Mouse (Mus musculus) heart, embryonic 16.5 days (tissue): ENCODE data around the gene Snrnp25. TPM values are rescaled to one million over a fixed set of nuclear protein-coding genes. Genes with fewer than 3 reads are reported as not detected.

Experiments used
- ATAC-seq: fragments of 200-750 bp; cut with Nextera tagmentation; replicated peaks from 2 replicates; pipeline ENCODE4 v1.8.0; 2017; ENCODE audit warnings: moderate number of reproducible peaks; ENCODE audit not compliant: insufficient read depth, low FRiP score; ENCODE audit errors: extremely low read depth
- H3K27ac ChIP-seq: fragments of 300-500 bp; sonication (generic); 2 replicates; pipeline ENCODE4 v1.5.1; 2014; ENCODE audit warnings: mild to moderate bottlenecking, low read length, control low read depth, moderate library complexity
- H3K27me3 ChIP-seq: fragments of 300-500 bp; sonication (generic); 2 replicates; pipeline ENCODE4 v1.6.1; 2014; ENCODE audit warnings: low read length, mixed read lengths; ENCODE audit not compliant: control insufficient read depth, insufficient read depth
- H3K36me3 ChIP-seq: fragments of 300-500 bp; sonication (generic); 2 replicates; pipeline ENCODE4 v1.6.1; 2014; ENCODE audit not compliant: control insufficient read depth, insufficient read depth
- H3K4me1 ChIP-seq: fragments of 300-500 bp; sonication (generic); 2 replicates; pipeline ENCODE4 v1.6.1; 2014; ENCODE audit warnings: low read length, mixed read lengths; ENCODE audit not compliant: control insufficient read depth, insufficient read depth
- H3K4me2 ChIP-seq: fragments of 300-500 bp; sonication (generic); 2 replicates; pipeline ENCODE4 v1.6.1; 2014; ENCODE audit warnings: low read depth, mild to moderate bottlenecking, control low read depth, low read length
- H3K4me3 ChIP-seq: fragments of 300-500 bp; sonication (generic); 2 replicates; pipeline ENCODE4 v1.5.1; 2014; ENCODE audit warnings: mild to moderate bottlenecking, control low read depth, low read length
- H3K9ac ChIP-seq: fragments of 300-500 bp; sonication (generic); 2 replicates; pipeline ENCODE4 v1.6.1; 2014; ENCODE audit warnings: low read length, control low read depth
- H3K9me3 ChIP-seq: fragments of 300-500 bp; sonication (generic); replicated peaks from 2 replicates; pipeline ENCODE4 v1.6.1; 2016; ENCODE audit warnings: low read length; ENCODE audit not compliant: control insufficient read depth
- WGBS: fragments of 180-500 bp; shearing (Covaris S2); extraction: QIAGEN DNeasy Blood & Tissue Kit; methylation state at CpG from one replicate; pipeline ENCODE4 v1.1.7; 2014; 5-methylcytosine and 5-hydroxymethylcytosine counted together
- polyA plus RNA-seq: library from polyadenylated mRNA; unstranded; fragments of >200 nt; fragmentation: Nextera tagmentation; extraction: Ambion mirVana; gene quantifications from 2 replicates; pipeline ENCODE4 v1.2.1, GENCODE M21; 2015

Gene Snrnp25
- polyA plus RNA-seq, 1 experiment from 2014 or later = 50.9 TPM

DNA sequence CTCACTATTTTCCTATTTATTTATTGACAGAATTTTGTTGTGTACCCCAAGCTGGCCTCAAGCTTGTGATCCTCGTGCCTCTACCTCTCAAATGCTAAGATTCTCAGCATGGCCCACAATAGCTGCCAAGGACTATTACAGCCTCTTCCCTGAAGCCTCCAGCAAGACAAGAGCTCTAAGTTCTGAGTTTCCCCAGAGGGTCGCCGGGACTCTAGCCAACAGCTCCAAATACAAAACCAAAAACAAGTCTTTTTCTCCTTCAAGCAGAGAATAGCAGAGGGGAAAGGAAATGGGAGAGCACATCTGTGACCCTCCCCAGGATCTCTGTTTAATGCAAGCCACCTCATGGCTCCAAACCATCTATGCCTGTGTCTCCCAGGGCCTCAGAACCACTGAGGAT is 38.8 kb downstream of the Snrnp25 start:
- no peaks in the 10 kb centered on the region for H3K27me3 ChIP-seq
- no peak for ATAC-seq
- WGBS = 74% methylated on average over 3 of the region's 3 CpGs
- H3K36me3 ChIP-seq = peaks cover 10% of the 10 kb centered on the region; the same call in 1 of the 2 replicates
- H3K9me3 ChIP-seq = no peaks in the 10 kb centered on the region
- peak overlapping the region; percentile 15 for H3K27ac ChIP-seq
- H3K4me3 ChIP-seq = no peak overlapping the region
- no peak overlapping the region for H3K9ac ChIP-seq
- H3K4me2 ChIP-seq = no peak overlapping the region
- peaks cover 8% of the 10 kb centered on the region; the same call in 1 of the 2 replicates for H3K4me1 ChIP-seq

DNA sequence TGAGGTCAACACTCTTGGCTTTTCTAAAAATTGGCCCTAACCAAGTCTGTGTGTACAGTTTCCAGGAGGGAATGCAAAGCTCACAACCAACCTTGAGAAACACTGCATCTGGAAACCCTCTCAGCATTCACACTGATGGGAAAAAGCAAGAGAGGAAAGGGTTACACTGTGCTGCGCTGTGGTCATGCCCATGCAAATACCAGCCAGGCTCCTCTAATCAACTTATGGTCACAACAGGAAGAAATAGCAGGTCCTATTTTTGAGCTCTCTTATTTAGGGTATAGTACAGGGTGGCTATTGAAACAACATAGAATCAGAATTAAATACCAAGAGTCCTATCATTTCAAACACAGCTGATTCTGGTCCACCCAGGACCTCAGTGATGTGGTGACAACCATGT is 39.4 kb downstream of the Snrnp25 start:
- H3K9me3 ChIP-seq = no peaks in the 10 kb centered on the region
- no peak overlapping the region for H3K4me3 ChIP-seq
- H3K4me1 ChIP-seq = peaks cover 8% of the 10 kb centered on the region; the same call in 1 of the 2 replicates
- no peaks in the 10 kb centered on the region for H3K27me3 ChIP-seq
- no peak overlapping the region for H3K9ac ChIP-seq
- 83% methylated on average over 1 of the region's 1 CpGs for WGBS
- H3K36me3 ChIP-seq = peaks cover 15% of the 10 kb centered on the region
- no peak overlapping the region for H3K4me2 ChIP-seq
- ATAC-seq = no peak
- H3K27ac ChIP-seq = peak overlapping the region; percentile 15; the same call in 1 of the 2 replicates

DNA sequence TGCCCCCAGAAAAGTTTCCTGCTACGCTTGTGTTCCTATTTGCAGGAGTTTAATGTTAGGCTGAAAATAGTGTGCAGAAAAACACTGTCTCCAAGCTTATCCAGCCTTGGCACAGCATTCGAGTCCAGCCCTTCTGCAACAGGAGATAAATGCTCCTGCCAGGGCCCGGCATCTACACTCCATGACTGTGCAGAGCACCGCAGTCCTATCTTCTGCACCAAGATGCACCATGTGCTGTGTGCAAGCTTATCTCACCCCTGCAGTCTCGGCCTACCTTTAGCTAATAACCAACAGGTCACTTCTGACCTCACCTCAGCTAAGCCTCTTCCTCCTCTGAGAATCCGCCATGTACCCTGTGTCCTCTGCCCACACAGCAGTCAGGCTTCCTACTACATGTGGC is 40.4 kb downstream of the Snrnp25 start:
- H3K4me2 ChIP-seq = no peak overlapping the region
- no peaks in the 10 kb centered on the region for H3K9me3 ChIP-seq
- H3K9ac ChIP-seq = no peak overlapping the region
- no peak for ATAC-seq
- H3K27ac ChIP-seq = no peak overlapping the region
- 90% methylated on average over 6 of the region's 6 CpGs for WGBS
- no peaks in the 10 kb centered on the region for H3K27me3 ChIP-seq
- H3K36me3 ChIP-seq = peaks cover 18% of the 10 kb centered on the region
- no peak overlapping the region for H3K4me3 ChIP-seq
- peaks cover 8% of the 10 kb centered on the region; the same call in 1 of the 2 replicates for H3K4me1 ChIP-seq

DNA sequence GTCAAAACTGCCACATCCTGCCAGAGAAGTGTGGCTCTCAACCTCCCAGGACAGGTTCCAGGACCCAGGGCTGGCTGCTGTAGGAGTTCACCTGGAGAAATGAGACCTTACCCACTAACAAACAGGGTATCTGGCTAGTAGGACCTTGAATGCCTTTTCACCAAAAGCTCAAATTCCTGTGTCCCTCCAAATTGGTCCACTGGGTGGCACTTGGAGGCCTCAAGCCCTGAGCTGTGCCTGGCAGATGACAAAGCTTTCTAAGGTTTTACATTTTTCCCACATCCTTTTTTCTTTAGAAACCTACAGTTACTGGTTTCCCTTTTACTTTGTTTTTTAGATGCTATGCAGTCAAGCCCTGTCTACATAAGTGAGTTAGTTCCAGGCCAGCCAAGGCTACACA is 41.9 kb downstream of the Snrnp25 start:
- no peak overlapping the region for H3K9ac ChIP-seq
- H3K27ac ChIP-seq = no peak overlapping the region
- peaks cover 8% of the 10 kb centered on the region; the same call in 1 of the 2 replicates for H3K4me1 ChIP-seq
- no peak overlapping the region for H3K4me3 ChIP-seq
- H3K27me3 ChIP-seq = no peaks in the 10 kb centered on the region
- ATAC-seq = no peak
- H3K36me3 ChIP-seq = peaks cover 18% of the 10 kb centered on the region
- no peak overlapping the region for H3K4me2 ChIP-seq
- H3K9me3 ChIP-seq = no peaks in the 10 kb centered on the region

DNA sequence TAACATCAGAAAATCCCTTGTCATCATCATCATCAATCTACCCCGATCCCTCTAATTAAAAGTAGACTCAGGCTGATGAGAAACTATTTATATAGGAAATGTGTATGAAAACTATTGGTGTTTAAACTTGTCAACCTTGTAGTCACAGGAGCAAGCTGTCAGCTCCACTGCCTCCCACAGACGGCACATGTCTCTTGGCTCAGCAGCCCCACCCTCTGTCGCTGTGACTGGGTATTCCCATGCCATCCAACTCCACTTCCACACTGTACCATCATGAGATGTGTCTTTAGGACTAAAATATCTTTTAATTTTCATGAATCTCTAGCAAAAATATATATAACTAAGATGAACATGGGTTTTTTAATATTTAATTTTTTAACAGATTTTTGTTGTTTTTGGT is 43.1 kb downstream of the Snrnp25 start:
- no peak for ATAC-seq
- Histone ChIP-seq H3K27ac (no peak overlapping the region), H3K27me3 (no peaks in the 10 kb centered on the region), H3K9me3 (no peaks in the 10 kb centered on the region), H3K4me3 (no peak overlapping the region), H3K36me3 (peaks cover 18% of the 10 kb centered on the region), H3K4me2 (no peak overlapping the region), H3K9ac (no peak overlapping the region), H3K4me1 (peaks cover 7% of the 10 kb centered on the region; the same call in 1 of the 2 replicates)
- WGBS = 80% methylated on average over 3 of the region's 3 CpGs

DNA sequence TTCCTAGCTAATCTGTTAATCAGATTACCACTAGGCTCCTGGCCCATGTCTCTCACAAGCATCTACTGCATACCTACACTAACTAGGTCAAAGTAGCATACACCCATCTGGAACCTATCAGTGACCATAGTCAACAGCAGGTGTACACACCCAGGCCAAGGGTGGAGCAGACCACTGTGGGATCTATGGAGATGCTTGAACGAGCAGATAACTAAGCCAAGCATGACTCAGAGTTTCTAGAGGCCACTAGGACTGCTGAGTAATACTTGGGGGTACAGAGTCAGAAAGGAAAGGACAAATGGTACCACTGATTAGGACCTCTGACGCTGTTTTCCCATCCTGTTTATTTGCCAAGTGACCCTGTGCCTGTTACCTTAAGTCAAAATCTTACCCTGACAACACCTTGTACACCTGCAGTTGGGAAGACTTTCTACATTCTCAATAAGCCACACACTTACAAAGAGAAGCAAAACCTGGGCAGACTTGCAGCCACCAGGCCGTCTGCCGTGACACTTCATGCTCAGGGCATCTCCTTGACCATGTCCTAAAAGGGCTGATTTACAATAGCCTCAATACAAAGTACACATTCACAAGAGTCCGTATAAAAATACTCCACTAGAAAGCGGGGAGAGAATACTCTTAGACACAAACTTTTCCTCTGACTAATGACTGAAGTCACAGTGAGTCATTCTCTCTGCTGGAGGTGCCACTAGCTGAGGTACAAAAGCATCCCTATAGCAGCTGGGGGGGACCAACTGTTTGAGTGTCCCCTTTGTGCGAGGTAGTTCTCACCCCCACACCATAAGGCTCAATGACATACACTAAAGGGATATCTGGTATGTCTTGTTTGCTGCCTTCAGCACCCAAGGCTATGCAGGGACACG is 45.9 kb downstream of the Snrnp25 start:
- Histone ChIP-seq H3K4me2 (no peak overlapping the region), H3K9ac (no peak overlapping the region), H3K4me1 (no peaks in the 10 kb centered on the region), H3K36me3 (peaks cover 23% of the 10 kb centered on the region), H3K4me3 (no peak overlapping the region), H3K27ac (no peak overlapping the region), H3K27me3 (no peaks in the 10 kb centered on the region), H3K9me3 (no peaks in the 10 kb centered on the region)
- no peak for ATAC-seq
- 86% methylated on average over 8 of the region's 8 CpGs for WGBS

DNA sequence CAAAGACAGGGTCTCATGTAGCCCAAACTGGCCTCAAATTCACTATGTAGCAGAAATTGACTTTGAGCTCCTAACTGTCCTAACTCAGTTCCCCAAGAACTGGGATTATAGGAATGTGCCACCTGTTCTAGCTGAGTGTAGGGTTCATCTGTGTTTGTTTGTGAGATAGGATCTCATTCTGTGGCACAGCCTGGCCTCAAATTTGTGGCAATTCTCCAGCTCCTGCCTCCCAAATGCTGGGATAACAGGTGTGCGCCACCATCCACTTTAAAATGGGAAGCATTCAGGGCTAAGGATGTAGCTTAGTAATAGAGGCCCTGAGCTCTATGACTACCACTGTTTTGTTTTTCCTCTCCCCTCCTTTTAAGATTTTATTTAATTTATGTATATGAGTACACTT is 47.9 kb downstream of the Snrnp25 start:
- H3K27ac ChIP-seq = no peak overlapping the region
- no peak overlapping the region for H3K4me2 ChIP-seq
- peaks cover 16% of the 10 kb centered on the region for H3K36me3 ChIP-seq
- no peaks in the 10 kb centered on the region for H3K27me3 ChIP-seq
- no peaks in the 10 kb centered on the region for H3K9me3 ChIP-seq
- no peak overlapping the region for H3K9ac ChIP-seq
- WGBS = 96% methylated on average over 1 of the region's 1 CpGs
- H3K4me3 ChIP-seq = no peak overlapping the region
- no peak for ATAC-seq
- no peaks in the 10 kb centered on the region for H3K4me1 ChIP-seq

DNA sequence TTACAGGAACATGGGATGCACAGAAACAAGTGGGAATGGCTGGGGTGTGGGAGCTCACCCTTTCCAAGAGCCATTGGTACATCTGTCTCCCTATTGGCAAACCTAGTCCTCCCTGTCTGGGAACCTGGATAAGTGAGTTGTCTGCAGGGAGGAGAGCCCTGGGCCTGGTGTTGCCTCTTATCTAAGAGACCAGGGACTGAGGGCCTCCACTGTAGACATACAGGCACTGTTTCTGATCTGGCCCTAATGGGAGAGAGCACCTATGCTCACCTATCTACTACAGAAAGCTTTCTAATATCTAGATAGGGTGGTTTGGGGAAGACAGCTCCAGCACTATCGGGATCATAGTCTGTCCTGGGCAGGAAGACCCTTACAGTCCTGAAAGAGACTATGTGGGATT is 50.9 kb downstream of the Snrnp25 start:
- no peaks in the 10 kb centered on the region for H3K4me1 ChIP-seq
- no peak for ATAC-seq
- 97% methylated on average over 1 of the region's 1 CpGs for WGBS
- H3K4me3 ChIP-seq = no peak overlapping the region
- H3K36me3 ChIP-seq = peaks cover 5% of the 10 kb centered on the region; the same call in 1 of the 2 replicates
- H3K27me3 ChIP-seq = no peaks in the 10 kb centered on the region
- no peak overlapping the region for H3K4me2 ChIP-seq
- no peak overlapping the region for H3K27ac ChIP-seq
- no peaks in the 10 kb centered on the region for H3K9me3 ChIP-seq
- H3K9ac ChIP-seq = no peak overlapping the region

DNA sequence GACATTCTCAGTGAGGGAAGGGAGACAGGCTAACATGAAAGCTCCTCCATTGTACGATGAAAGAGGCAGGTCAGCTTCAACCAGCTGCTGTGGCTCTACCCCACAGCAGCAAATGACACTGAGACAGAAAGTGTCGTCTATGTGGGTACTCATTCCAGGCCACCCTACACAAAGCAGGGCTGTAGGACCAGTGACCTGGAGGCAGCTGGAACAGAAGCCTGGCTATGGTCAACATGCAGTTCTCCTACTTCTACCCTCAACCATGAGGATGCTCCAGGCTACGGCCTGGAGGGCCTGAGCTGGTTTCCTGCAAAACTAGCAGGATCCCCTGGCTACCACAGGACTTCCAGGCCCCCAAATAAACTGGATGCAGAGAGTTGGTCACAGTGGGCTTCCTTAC is 51.4 kb downstream of the Snrnp25 start:
- no peak for ATAC-seq
- no peak overlapping the region for H3K4me2 ChIP-seq
- no peak overlapping the region for H3K9ac ChIP-seq
- no peak overlapping the region for H3K27ac ChIP-seq
- H3K27me3 ChIP-seq = no peaks in the 10 kb centered on the region
- H3K4me1 ChIP-seq = no peaks in the 10 kb centered on the region
- WGBS = 85% methylated on average over 3 of the region's 3 CpGs
- H3K9me3 ChIP-seq = no peaks in the 10 kb centered on the region
- H3K4me3 ChIP-seq = no peak overlapping the region
- H3K36me3 ChIP-seq = peaks cover 5% of the 10 kb centered on the region; the same call in 1 of the 2 replicates
